Mouse (Mus musculus): ENCODE data around the gene Atp7a. TPM values are rescaled to one million over a fixed set of nuclear protein-coding genes. Genes with fewer than 3 reads are reported as not detected.

Gene Atp7a
- polyA plus RNA-seq, 1 experiment from 2014 or later: 17.0 TPM

DNA sequence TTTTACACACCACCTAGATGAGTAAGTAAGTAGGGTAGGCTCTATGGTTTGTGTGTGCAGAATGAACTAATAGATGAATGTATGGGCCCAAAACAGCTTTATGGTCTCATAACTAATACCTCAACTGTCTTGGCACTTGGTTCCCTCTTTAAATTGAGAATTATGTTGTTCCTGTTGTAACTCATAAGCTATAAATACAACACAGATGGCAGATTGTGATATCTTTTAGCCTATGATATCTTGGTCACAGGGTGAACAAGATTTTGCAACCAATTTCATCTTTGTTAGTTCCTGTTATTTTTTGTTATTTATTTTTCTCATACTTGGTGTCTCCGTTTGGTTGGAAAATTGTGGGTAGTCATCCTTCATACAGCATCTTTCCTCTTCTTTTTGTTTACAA is 121.1 kb downstream of the Atp7a start:
- no peak for ATAC-seq
- 91% methylated on average over 1 of the region's 1 CpGs for WGBS
- no peak overlapping the region for H3K27ac ChIP-seq (ENCODE audit: low read length)
- no peak overlapping the region for H3K4me3 ChIP-seq (ENCODE audit: low read length)
- H3K9ac ChIP-seq (ENCODE audit: low read depth, low read length): no peak overlapping the region
- no peaks in the 10 kb centered on the region for H3K4me1 ChIP-seq (ENCODE audit: control insufficient read depth, insufficient read depth, low read length)
- no peaks in the 10 kb centered on the region for H3K9me3 ChIP-seq (ENCODE audit: control insufficient read depth, low read length)
- H3K4me2 ChIP-seq (ENCODE audit: low read depth, low read length): no peak overlapping the region
- H3K36me3 ChIP-seq (ENCODE audit: control insufficient read depth, insufficient read depth, low read length): no peaks in the 10 kb centered on the region
- H3K27me3 ChIP-seq (replicated peaks; ENCODE audit: control insufficient read depth, insufficient read depth, low read length): no peaks in the 10 kb centered on the region

- Histone ChIP-seq H3K9ac (ENCODE audit: low read depth, low read length) (no peak overlapping the region), H3K4me3 (ENCODE audit: low read length) (no peak overlapping the region), H3K4me1 (ENCODE audit: control insufficient read depth, insufficient read depth, low read length) (no peaks in the 10 kb centered on the region), H3K27ac (ENCODE audit: low read length) (no peak overlapping the region), H3K4me2 (ENCODE audit: low read depth, low read length) (no peak overlapping the region), H3K27me3 (replicated peaks; ENCODE audit: control insufficient read depth, insufficient read depth, low read length) (no peaks in the 10 kb centered on the region), H3K9me3 (ENCODE audit: control insufficient read depth, low read length) (no peaks in the 10 kb centered on the region), H3K36me3 (ENCODE audit: control insufficient read depth, insufficient read depth, low read length) (no peaks in the 10 kb centered on the region)
- no peak for ATAC-seq
- 76% methylated on average over 3 of the region's 3 CpGs for WGBS
Observed at GRCm38 (mm10) chrX:106149460-106149859, 122.4 kb downstream of the Atp7a start.

- H3K9me3 ChIP-seq (ENCODE audit: control insufficient read depth, low read length): no peaks in the 10 kb centered on the region
- H3K4me1 ChIP-seq (ENCODE audit: control insufficient read depth, insufficient read depth, low read length): no peaks in the 10 kb centered on the region
- no peaks in the 10 kb centered on the region for H3K27me3 ChIP-seq (replicated peaks; ENCODE audit: control insufficient read depth, insufficient read depth, low read length)
- no peak overlapping the region for H3K27ac ChIP-seq (ENCODE audit: low read length)
- no peak overlapping the region for H3K4me2 ChIP-seq (ENCODE audit: low read depth, low read length)
- no peak overlapping the region for H3K9ac ChIP-seq (ENCODE audit: low read depth, low read length)
- H3K36me3 ChIP-seq (ENCODE audit: control insufficient read depth, insufficient read depth, low read length): no peaks in the 10 kb centered on the region
- no peak for ATAC-seq
- no peak overlapping the region for H3K4me3 ChIP-seq (ENCODE audit: low read length)
Observed at GRCm38 (mm10) chrX:106154180-106154586, 127.1 kb downstream of the Atp7a start.

DNA sequence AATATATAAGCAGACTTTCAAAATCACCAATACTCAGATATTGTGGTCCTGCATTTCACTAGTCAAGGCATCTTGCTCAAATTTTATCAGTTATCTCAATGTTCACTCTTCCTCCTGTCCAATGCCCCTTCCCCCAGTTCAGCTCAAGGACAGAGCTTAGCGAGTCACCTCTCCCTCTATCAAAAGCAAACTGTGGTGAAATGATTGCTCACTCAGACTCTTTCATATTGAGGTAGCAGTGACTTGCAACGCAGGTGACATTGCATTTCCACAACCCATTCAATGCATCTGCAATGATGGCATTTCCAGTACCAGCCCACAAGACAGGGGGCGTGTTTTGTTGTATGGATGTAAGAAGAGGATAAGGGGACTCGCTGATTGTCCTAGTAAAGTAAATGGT is 128.8 kb downstream of the Atp7a start:
- Histone ChIP-seq H3K4me1 (ENCODE audit: control insufficient read depth, insufficient read depth, low read length) (no peaks in the 10 kb centered on the region), H3K9me3 (ENCODE audit: control insufficient read depth, low read length) (no peaks in the 10 kb centered on the region), H3K36me3 (ENCODE audit: control insufficient read depth, insufficient read depth, low read length) (no peaks in the 10 kb centered on the region), H3K27me3 (replicated peaks; ENCODE audit: control insufficient read depth, insufficient read depth, low read length) (no peaks in the 10 kb centered on the region), H3K27ac (ENCODE audit: low read length) (no peak overlapping the region), H3K4me3 (ENCODE audit: low read length) (no peak overlapping the region), H3K4me2 (ENCODE audit: low read depth, low read length) (no peak overlapping the region), H3K9ac (ENCODE audit: low read depth, low read length) (no peak overlapping the region)
- WGBS: 66% methylated on average over 4 of the region's 4 CpGs
- no peak for ATAC-seq

DNA sequence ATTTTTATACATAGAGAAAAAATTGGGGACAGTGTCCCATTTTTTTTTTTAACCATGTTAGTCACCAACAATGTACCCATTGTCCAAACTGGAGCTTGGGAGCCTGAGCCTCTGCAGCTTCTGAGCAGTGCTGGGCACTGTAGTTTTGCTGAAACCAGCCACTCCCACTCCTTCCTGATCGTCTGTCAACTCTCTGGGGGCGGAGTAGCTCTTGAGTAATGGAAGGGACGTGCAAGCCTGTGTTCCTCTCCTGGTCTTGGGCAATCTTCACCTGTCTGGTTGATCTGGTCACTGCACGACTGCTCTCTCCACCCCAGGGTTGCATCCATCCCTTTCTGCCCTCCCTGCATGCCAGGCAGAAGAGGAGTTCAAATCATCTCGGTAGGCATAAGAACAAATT is 136.9 kb downstream of the Atp7a start:
- Histone ChIP-seq H3K36me3 (ENCODE audit: control insufficient read depth, insufficient read depth, low read length) (no peaks in the 10 kb centered on the region), H3K9me3 (ENCODE audit: control insufficient read depth, low read length) (no peaks in the 10 kb centered on the region), H3K27me3 (replicated peaks; ENCODE audit: control insufficient read depth, insufficient read depth, low read length) (no peaks in the 10 kb centered on the region), H3K4me2 (ENCODE audit: low read depth, low read length) (no peak overlapping the region), H3K9ac (ENCODE audit: low read depth, low read length) (no peak overlapping the region), H3K4me1 (ENCODE audit: control insufficient read depth, insufficient read depth, low read length) (no peaks in the 10 kb centered on the region), H3K4me3 (ENCODE audit: low read length) (no peak overlapping the region), H3K27ac (ENCODE audit: low read length) (no peak overlapping the region)
- ATAC-seq: peak; percentile 91
- 44% methylated on average over 5 of the region's 5 CpGs for WGBS

DNA sequence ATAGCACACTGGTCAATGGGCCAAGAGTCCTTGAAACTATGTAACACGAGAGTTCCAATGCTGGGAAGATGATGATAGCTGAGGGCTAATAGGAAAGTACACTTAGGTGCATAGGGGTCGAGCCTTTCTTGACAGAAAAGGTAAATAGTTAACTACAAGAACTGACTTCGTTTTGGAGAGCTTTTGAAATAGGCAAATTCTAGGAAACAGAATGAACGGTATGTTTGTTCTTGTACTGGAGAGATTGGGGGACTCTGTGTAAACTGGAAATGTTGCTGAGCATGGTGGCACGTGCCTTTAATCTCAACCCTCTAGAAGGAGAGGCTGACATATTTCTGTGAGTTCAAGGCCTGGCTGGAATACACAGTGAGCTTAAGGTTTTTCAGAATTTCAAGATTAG is 137.5 kb downstream of the Atp7a start:
- no peak overlapping the region for H3K9ac ChIP-seq (ENCODE audit: low read depth, low read length)
- H3K36me3 ChIP-seq (ENCODE audit: control insufficient read depth, insufficient read depth, low read length): no peaks in the 10 kb centered on the region
- H3K27ac ChIP-seq (ENCODE audit: low read length): no peak overlapping the region
- H3K27me3 ChIP-seq (replicated peaks; ENCODE audit: control insufficient read depth, insufficient read depth, low read length): no peaks in the 10 kb centered on the region
- no peaks in the 10 kb centered on the region for H3K9me3 ChIP-seq (ENCODE audit: control insufficient read depth, low read length)
- no peak overlapping the region for H3K4me2 ChIP-seq (ENCODE audit: low read depth, low read length)
- no peak overlapping the region for H3K4me3 ChIP-seq (ENCODE audit: low read length)
- ATAC-seq: no peak
- WGBS: 62% methylated on average over 5 of the region's 5 CpGs
- H3K4me1 ChIP-seq (ENCODE audit: control insufficient read depth, insufficient read depth, low read length): no peaks in the 10 kb centered on the region

DNA sequence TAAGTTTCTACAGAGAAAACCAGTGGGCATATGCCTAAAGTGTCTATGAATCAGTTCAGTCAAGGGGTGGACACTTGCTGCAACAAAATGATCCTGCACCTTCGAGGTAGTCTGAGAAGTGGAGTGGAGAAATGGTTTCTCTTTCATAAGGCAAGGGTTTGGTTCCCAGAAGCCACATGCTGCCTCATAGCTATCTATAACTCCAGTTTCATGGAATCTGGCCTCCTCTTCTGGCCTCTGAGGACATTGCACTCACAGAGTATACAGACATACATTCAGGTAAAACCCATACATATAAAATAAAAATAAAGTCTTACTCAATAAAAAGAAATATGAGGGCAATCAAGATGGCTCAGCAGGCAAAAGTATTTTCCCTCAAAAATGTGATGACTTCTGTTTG is 138.0 kb downstream of the Atp7a start:
- Histone ChIP-seq H3K4me3 (ENCODE audit: low read length) (no peak overlapping the region), H3K9ac (ENCODE audit: low read depth, low read length) (no peak overlapping the region), H3K27ac (ENCODE audit: low read length) (no peak overlapping the region), H3K27me3 (replicated peaks; ENCODE audit: control insufficient read depth, insufficient read depth, low read length) (no peaks in the 10 kb centered on the region), H3K4me2 (ENCODE audit: low read depth, low read length) (no peak overlapping the region), H3K4me1 (ENCODE audit: control insufficient read depth, insufficient read depth, low read length) (no peaks in the 10 kb centered on the region), H3K9me3 (ENCODE audit: control insufficient read depth, low read length) (no peaks in the 10 kb centered on the region), H3K36me3 (ENCODE audit: control insufficient read depth, insufficient read depth, low read length) (no peaks in the 10 kb centered on the region)
- no peak for ATAC-seq
- WGBS: 67% methylated on average over 1 of the region's 1 CpGs

DNA sequence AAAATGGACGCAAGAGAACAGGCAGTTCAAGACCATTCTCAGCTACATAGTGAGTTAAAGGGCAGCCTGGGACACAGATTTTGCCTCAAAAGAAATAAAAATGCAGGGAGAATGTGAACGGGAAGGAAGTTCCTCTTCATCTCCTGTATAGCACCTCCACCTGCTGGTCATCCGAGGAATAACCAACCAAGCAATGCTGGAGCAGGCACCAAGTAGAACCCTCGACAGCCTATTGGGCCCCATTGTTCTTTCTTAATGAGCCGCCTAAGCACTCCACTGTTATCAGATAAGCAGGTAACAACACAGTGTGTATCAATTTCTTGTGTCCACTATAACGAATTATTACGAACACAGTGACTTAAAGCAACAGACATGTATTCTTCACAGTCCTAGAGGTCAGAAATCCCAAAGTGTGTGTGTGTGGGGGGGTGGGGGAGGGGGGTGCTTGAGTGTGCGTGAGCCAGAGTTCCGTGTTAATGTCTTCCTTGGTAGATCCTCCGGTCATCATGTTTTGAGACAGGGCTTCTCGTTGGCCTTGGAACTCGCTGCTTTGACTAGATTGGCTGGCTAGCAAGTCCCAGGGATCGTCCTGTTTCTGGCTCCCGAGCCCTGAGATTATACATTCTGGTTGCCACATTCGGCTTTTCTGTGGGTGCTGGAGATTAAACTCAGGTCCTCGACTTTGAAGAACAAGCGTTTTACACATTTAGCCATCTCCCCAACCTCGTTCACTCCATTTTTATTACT is 144.2 kb downstream of the Atp7a start:
- no peaks in the 10 kb centered on the region for H3K4me1 ChIP-seq (ENCODE audit: control insufficient read depth, insufficient read depth, low read length)
- no peaks in the 10 kb centered on the region for H3K9me3 ChIP-seq (ENCODE audit: control insufficient read depth, low read length)
- ATAC-seq: peak; percentile 80
- WGBS: 27% methylated on average over 18 of the region's 18 CpGs
- H3K9ac ChIP-seq (ENCODE audit: low read depth, low read length): no peak overlapping the region
- peak overlapping the region; percentile 51 for H3K4me2 ChIP-seq (ENCODE audit: low read depth, low read length)
- H3K4me3 ChIP-seq (ENCODE audit: low read length): peak overlapping the region; percentile 32
- H3K27me3 ChIP-seq (replicated peaks; ENCODE audit: control insufficient read depth, insufficient read depth, low read length): no peaks in the 10 kb centered on the region
- no peaks in the 10 kb centered on the region for H3K36me3 ChIP-seq (ENCODE audit: control insufficient read depth, insufficient read depth, low read length)
- no peak overlapping the region for H3K27ac ChIP-seq (ENCODE audit: low read length)

DNA sequence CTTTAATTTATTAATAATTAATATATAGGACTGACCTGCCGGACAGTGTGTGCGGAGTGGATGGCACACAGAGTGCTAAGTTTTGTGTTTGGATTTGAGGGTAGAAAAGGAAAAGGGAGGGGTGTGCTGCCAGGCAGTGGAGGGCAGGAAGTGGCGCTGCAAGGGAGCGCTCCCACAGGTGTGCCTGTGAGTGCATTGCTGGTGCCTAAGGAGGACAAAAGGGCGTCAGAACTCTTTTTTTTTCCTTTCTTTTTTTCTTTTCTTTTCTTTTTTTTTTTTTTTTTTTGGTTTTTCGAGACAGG is 144.7 kb downstream of the Atp7a start:
- Histone ChIP-seq H3K9me3 (ENCODE audit: control insufficient read depth, low read length) (no peaks in the 10 kb centered on the region), H3K4me3 (ENCODE audit: low read length) (peak overlapping the region; percentile 32), H3K4me2 (ENCODE audit: low read depth, low read length) (no peak overlapping the region), H3K27me3 (replicated peaks; ENCODE audit: control insufficient read depth, insufficient read depth, low read length) (no peaks in the 10 kb centered on the region), H3K9ac (ENCODE audit: low read depth, low read length) (no peak overlapping the region), H3K27ac (ENCODE audit: low read length) (no peak overlapping the region), H3K4me1 (ENCODE audit: control insufficient read depth, insufficient read depth, low read length) (no peaks in the 10 kb centered on the region), H3K36me3 (ENCODE audit: control insufficient read depth, insufficient read depth, low read length) (no peaks in the 10 kb centered on the region)
- 52% methylated on average over 5 of the region's 6 CpGs for WGBS
- ATAC-seq: peak; percentile 81
